ENCODE assay signal across 30 mouse cellular contexts in genomic region chr8:120162404-120162752, GRCm38 (mm10). TPM values are rescaled to one million over a fixed set of nuclear protein-coding genes. Genes with fewer than 3 reads are reported as not detected.
DNase-seq lines count a peak whose midpoint lies in the region; ATAC-seq and TF ChIP-seq lines count a peak whose summit lies in the region.
"Had no signal": no experiment of that assay in that cellular context is flagged by ENCODE, and none has a peak within 500 bp of the region (broad histone marks: within the 10 kb centered on the region; RNA-seq: fewer than 3 reads in every experiment).

No protein-coding gene starts in this region.

- H3K9me3 ChIP-seq in hindbrain, embryonic 13.5 days = no peaks in the 10 kb centered on the region
- no peaks in the 10 kb centered on the region for H3K9me3 ChIP-seq in hindbrain, embryonic 11.5 days (ENCODE audit: control insufficient read depth, low read length)
- H3K9me3 ChIP-seq: embryonic facial prominence, embryonic 10.5 days; embryonic facial prominence, embryonic 13.5 days; forebrain, embryonic 12.5 days; forebrain, embryonic 15.5 days; G1E; heart, embryonic 10.5 days; heart, embryonic 13.5 days; hindbrain, embryonic 12.5 days had no signal

- no peak for TF ChIP-seq POLR2A in olfactory bulb, adult 2 months (IDR thresholded peaks at IDR 0.05; ENCODE audit: insufficient read depth, low read depth, low read length)

- no peak for TF ChIP-seq CTCF in olfactory bulb, adult 2 months (IDR thresholded peaks at IDR 0.05; ENCODE audit: insufficient read depth, low read depth, low read length)

- peaks cover 19% of the 10 kb centered on the region for H3K36me3 ChIP-seq in hindbrain, embryonic 13.5 days
- no peaks in the 10 kb centered on the region for H3K36me3 ChIP-seq in hindbrain, embryonic 11.5 days (ENCODE audit: control insufficient read depth, insufficient read depth, low read length)
- H3K36me3 ChIP-seq: embryonic facial prominence, embryonic 10.5 days; embryonic facial prominence, embryonic 13.5 days; forebrain, embryonic 12.5 days; forebrain, embryonic 15.5 days; G1E had no signal

- H3K4me2 ChIP-seq in hindbrain, embryonic 13.5 days = no peak overlapping the region
- no peak overlapping the region for H3K4me2 ChIP-seq in hindbrain, embryonic 11.5 days (replicated peaks; ENCODE audit: low read depth, low read length)
- H3K4me2 ChIP-seq: embryonic facial prominence, embryonic 13.5 days; forebrain, embryonic 12.5 days; forebrain, embryonic 15.5 days; heart, embryonic 13.5 days; hindbrain, embryonic 12.5 days had no signal

- ATAC-seq in hindbrain, embryonic 13.5 days (ENCODE audit: low FRiP score) = no peak
- ATAC-seq in hindbrain, embryonic 11.5 days (ENCODE audit: low FRiP score) = no peak
- ATAC-seq in common myeloid progenitor, adult 5-6 weeks (replicated peaks; ENCODE audit: low read depth, poor library complexity, severe bottlenecking) = peak; percentile 72
- ATAC-seq in megakaryocyte, adult 5-6 weeks (ENCODE audit: poor library complexity, severe bottlenecking) = peak; percentile 30; the same call in 1 of the 2 replicates
- ATAC-seq: forebrain, embryonic 15.5 days; hindbrain, embryonic 16.5 days; Patski had no signal

- H3K9ac ChIP-seq in hindbrain, embryonic 13.5 days = 0 out of 2 replicates have a peak overlapping the region, but pooled peaks have one; percentile 15
- no peak overlapping the region for H3K9ac ChIP-seq in hindbrain, embryonic 11.5 days (ENCODE audit: low read depth, low read length)
- H3K9ac ChIP-seq: embryonic facial prominence, embryonic 13.5 days; forebrain, embryonic 12.5 days; forebrain, embryonic 15.5 days; heart, embryonic 13.5 days; hindbrain, embryonic 12.5 days had no signal

- no peak for DNase-seq in hindbrain, embryonic 11.5 days (ENCODE audit: low spot score)
- DNase-seq in adrenal gland, postnatal 10 days = no peak
- DNase-seq in thymus, postnatal 14 days = no peak
- DNase-seq: B cell, adult 2 months; cerebellum, adult 11 months; cerebellum, adult 2 months; cerebellum, adult 9-11 months; cerebellum, postnatal 25 days; embryo, embryonic 11 days; gastrocnemius, postnatal 25 days; heart, adult 2 months; heart, postnatal 14 days; heart, postnatal 4 days had no signal

- no peak overlapping the region for H3K27ac ChIP-seq in hindbrain, embryonic 13.5 days
- no peak overlapping the region for H3K27ac ChIP-seq in hindbrain, embryonic 11.5 days (ENCODE audit: low read depth, low read length)
- peak overlapping the region; percentile 85 for H3K27ac ChIP-seq in olfactory bulb, adult 2 months (ENCODE audit: insufficient read depth, low read depth, low read length)
- H3K27ac ChIP-seq: embryonic facial prominence, embryonic 10.5 days; embryonic facial prominence, embryonic 13.5 days; forebrain, embryonic 12.5 days; forebrain, embryonic 15.5 days; heart, adult 2 months; heart, embryonic 10.5 days; heart, embryonic 13.5 days; hindbrain, embryonic 12.5 days had no signal

- no peaks in the 10 kb centered on the region for H3K27me3 ChIP-seq in hindbrain, embryonic 13.5 days
- no peaks in the 10 kb centered on the region for H3K27me3 ChIP-seq in hindbrain, embryonic 11.5 days (ENCODE audit: control insufficient read depth, insufficient read depth, low read length)
- H3K27me3 ChIP-seq: forebrain, embryonic 15.5 days; hindbrain, embryonic 12.5 days; Patski had no signal

- H3K4me1 ChIP-seq in hindbrain, embryonic 13.5 days (replicated peaks) = peaks cover 24% of the 10 kb centered on the region
- 0 out of 2 replicates have a peak, but pooled peaks cover 3% of the 10 kb centered on the region for H3K4me1 ChIP-seq in hindbrain, embryonic 11.5 days (replicated peaks; ENCODE audit: control insufficient read depth, insufficient read depth, low read length)
- peaks cover 32% of the 10 kb centered on the region for H3K4me1 ChIP-seq in olfactory bulb, adult 2 months (ENCODE audit: control insufficient read depth, insufficient read depth, low read length)

- H3K4me3 ChIP-seq in hindbrain, embryonic 13.5 days = no peak overlapping the region
- H3K4me3 ChIP-seq in hindbrain, embryonic 11.5 days (ENCODE audit: low read depth, low read length) = no peak overlapping the region
- H3K4me3 ChIP-seq in olfactory bulb, adult 2 months (ENCODE audit: insufficient read depth, low read depth, low read length) = no peak overlapping the region
- H3K4me3 ChIP-seq: embryonic facial prominence, embryonic 10.5 days; embryonic facial prominence, embryonic 13.5 days; erythroblast, embryonic 14.5 days; forebrain, embryonic 12.5 days; forebrain, embryonic 15.5 days; heart, adult 2 months; heart, embryonic 10.5 days; heart, embryonic 13.5 days; hindbrain, embryonic 12.5 days had no signal

- 84% methylated on average over 5 of the region's 5 CpGs for WGBS in hindbrain, embryonic 13.5 days
- 89% methylated on average over 5 of the region's 5 CpGs for WGBS in hindbrain, embryonic 11.5 days
- WGBS in olfactory bulb, adult 2 months = 85% methylated on average over 5 of the region's 5 CpGs

RNA-seq across cellular contexts. Expression of gene Fam92b, which starts 14.9 kb away (rescaled TPM):
- 2.2 and 2.6 TPM in 2 replicates for polyA plus RNA-seq in hindbrain, embryonic 13.5 days (2015; fragmentation: Nextera tagmentation; extraction: Ambion mirVana)
- 2.1 and 2.7 TPM in 2 replicates for polyA plus RNA-seq in hindbrain, embryonic 11.5 days (2014; fragmentation: Nextera tagmentation; extraction: Ambion mirVana)
- not detected in 2 replicates for total RNA-seq in common myeloid progenitor, adult 5-6 weeks (2017)
- not detected in 2 replicates for total RNA-seq in megakaryocyte, adult 5-6 weeks (2015)
- not detected in 2 replicates for total RNA-seq in megakaryocyte, adult 5-6 weeks (2017)
- not detected in 2 replicates for polyA plus RNA-seq in olfactory bulb, adult 2 months (2012; ENCODE audit: insufficient read depth, insufficient read length, low replicate concordance, missing spikeins)
- 1 to 10 TPM in 1 of 2 experiments, under 1 TPM in 1; 0.90 to 1.4 TPM for total RNA-seq in adrenal gland, postnatal 10 days (2021)
- total RNA-seq: CH12.LX; G1E; gastrocnemius, adult 8-10 months; gastrocnemius, postnatal 25 days; heart, adult 2 months; heart, postnatal 14 days; heart, postnatal 4 days had no signal
- polyA plus RNA-seq: erythroblast, embryonic 14.5 days; G1E; heart, embryonic 13.5 days had no signal

RNA-seq across cellular contexts. Expression of gene 6430548M08Rik, which starts 48.4 kb away (rescaled TPM):
- polyA plus RNA-seq in hindbrain, embryonic 13.5 days (2015; fragmentation: Nextera tagmentation; extraction: Ambion mirVana) = 23.2 and 24.8 TPM in 2 replicates
- polyA plus RNA-seq in hindbrain, embryonic 11.5 days (2014; fragmentation: Nextera tagmentation; extraction: Ambion mirVana) = 9.8 and 11.2 TPM in 2 replicates
- 0.68 and 9.3 TPM in 2 replicates for total RNA-seq in common myeloid progenitor, adult 5-6 weeks (2017)
- total RNA-seq in megakaryocyte, adult 5-6 weeks (2015) = 61.4 and 76.5 TPM in 2 replicates
- 70.0 and 87.2 TPM in 2 replicates for total RNA-seq in megakaryocyte, adult 5-6 weeks (2017)
- polyA plus RNA-seq in olfactory bulb, adult 2 months (2012; ENCODE audit: insufficient read depth, insufficient read length, low replicate concordance, missing spikeins) = 253 and 540 TPM in 2 replicates
- total RNA-seq in adrenal gland, postnatal 10 days (2021) = 10 to 100 TPM; 39.7 to 41.9 TPM

Comparison
In these comparisons a context has a peak if more than half of its experiments do, and no peak if none do; other contexts are left out.
1. ATAC-seq: peak in common myeloid progenitor, adult 5-6 weeks (single experiment) and megakaryocyte, adult 5-6 weeks (single experiment); none in hindbrain, embryonic 13.5 days (single experiment) and hindbrain, embryonic 11.5 days (single experiment).